Mouse (Mus musculus) cortical plate, adult 2 months (tissue): ENCODE measurements around the gene Plch1.

Source experiments
- CTCF ChIP-seq: fragments of 200-500 bp; IDR thresholded peaks from 2 replicates; pipeline ENCODE4 v1.5.1; 2011; ENCODE audit warnings: mild to moderate bottlenecking, control low read depth, low read length; ENCODE audit not compliant: insufficient read depth; ENCODE audit errors: extremely low read depth
- POLR2A ChIP-seq: fragments of 200-500 bp; IDR thresholded peaks from 2 replicates; pipeline ENCODE4 v1.6.1; 2011; ENCODE audit warnings: mild to moderate bottlenecking, low read length, control low read depth; ENCODE audit not compliant: insufficient read depth; ENCODE audit errors: extremely low read depth

GRCm38 (mm10) chr3:63664575-63665243 is 234.6 kb downstream of the Plch1 start:
- TF ChIP-seq CTCF = no peak
- no peak for TF ChIP-seq POLR2A
